Mouse (Mus musculus) inflammation-experienced regulatory T-cells (primary cell): Measurements from ENCODE around the gene Hbq1a. TPM values are rescaled to one million over a fixed set of nuclear protein-coding genes. Genes with fewer than 3 reads are reported as not detected.

Source experiments
- polyA plus RNA-seq, 2 experiments: library from polyadenylated mRNA; unstranded; fragments of 100-300 nt; shearing (Covaris generic); gene quantifications; one replicate each; pipeline ENCODE4 v1.2.1; 2017

Gene Hbq1a
- not detected for polyA plus RNA-seq

DNA sequence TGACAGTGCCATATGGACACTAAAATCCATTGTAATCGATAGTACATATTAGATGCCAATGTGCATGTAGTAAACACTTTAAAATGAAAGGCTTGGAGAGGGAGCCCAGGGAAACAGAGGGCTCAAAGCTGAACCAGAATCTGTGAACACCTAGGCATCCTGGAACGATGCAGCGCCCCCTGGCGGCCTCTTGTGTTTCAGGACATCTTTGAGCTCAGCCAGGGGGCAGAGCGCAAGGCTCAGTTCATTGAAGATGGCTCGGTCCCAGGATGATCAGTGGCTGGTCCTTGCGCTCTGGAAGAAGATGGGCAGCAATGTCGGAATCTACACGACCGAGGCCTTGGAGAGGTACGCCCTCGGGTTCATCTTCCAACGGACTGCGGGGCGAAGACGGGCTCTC lies at the start of gene Hbq1a:
TSS of gene Hbq1a (plus strand) at position 205 of the 400 bp plus-strand sequence.

DNA sequence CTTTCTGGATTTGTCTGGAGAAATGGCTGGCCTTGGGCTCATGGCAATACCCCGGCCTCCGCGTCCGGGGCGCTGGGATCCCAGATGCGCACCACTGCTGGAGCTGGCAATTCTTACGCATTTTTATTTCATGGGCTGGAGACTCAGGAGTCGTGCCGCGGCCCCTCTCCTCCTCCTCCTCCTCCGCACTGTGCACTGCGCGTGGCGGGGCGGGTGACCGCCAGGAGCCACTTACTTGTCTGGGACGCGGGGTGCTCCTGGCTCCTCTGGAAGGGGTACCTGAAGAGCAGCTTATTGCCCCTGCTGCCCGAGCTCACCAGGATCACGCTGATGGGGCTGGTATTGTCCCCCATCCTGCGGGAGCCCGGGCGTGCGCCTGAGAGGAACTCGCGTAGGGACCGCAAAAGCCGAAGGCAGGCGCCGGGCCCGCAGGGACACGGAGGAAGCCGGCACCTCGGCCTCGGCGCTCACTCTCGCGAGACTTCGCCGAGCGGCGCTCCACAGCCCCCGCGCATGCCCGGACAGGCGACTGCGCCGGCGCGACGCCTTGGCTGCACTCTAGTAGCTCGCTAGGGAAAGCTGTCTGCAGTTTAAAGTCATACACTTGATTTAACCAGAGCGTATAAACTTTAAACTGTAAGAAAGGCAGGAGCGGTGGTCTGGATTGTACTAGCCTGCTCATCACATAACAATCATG lies 32.5 kb upstream of the Hbq1a start, which contains the start of gene Nprl3:
TSS of gene Nprl3 (minus strand) at position 520 of the 697 bp plus-strand sequence.

DNA sequence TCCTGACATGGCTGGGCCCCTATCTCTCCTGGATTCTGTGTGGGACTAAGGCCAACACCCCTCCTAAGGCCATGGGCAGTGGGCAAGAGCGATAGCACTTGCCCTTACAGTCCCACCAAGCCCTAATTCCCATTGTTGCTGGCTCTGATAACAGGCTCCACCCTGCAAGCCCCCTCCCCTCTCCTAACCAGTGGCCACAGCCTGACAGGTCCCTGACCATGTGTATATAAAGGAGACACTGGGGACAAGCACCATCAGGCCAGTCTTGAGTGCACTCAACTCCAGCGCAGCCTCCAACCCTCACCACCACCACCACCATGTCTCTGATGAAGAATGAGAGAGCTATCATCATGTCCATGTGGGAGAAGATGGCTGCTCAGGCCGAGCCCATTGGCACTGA lies 23.5 kb upstream of the Hbq1a start, which contains the start of gene Hba-x:
TSS of gene Hba-x (plus strand) at position 54 of the 400 bp plus-strand sequence.

DNA sequence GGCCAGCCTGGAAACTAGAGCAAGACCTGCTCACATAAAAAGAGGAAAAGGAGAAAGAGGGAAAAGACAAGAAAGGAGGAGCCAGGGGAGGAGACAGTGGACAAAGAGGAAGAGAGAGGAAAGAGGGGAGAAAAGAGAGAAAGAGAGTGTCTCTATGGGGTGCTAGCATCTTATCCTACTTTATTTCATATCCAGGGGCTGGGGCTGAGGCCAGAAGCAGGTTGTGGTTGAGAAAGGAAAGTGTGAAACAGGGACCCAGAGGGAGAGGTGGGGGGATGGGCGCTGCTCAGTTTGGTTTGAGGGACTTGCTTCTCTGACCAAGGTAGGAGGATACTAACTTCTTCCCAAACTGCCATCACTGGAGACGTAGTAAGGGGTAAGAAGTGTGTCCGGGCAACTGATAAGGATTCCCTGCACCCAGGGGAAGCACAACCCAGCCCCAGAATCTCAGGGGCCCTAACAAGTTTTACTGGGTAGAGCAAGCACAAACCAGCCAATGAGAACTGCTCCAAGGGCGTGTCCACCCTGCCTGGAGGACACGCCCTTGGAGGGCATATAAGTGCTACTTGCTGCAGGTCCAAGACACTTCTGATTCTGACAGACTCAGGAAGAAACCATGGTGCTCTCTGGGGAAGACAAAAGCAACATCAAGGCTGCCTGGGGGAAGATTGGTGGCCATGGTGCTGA lies 16.6 kb upstream of the Hbq1a start, which contains the start of gene Hba-a1:
TSS of gene Hba-a1 (plus strand) at position 421 of the 687 bp plus-strand sequence.

GRCm38 (mm10) chr11:32286695-32287492 lies 13.0 kb upstream of the Hbq1a start, which contains the start of gene Hbq1b:
Gene Hbq1b, plus strand, starts transcription at chr11:32286965.

DNA sequence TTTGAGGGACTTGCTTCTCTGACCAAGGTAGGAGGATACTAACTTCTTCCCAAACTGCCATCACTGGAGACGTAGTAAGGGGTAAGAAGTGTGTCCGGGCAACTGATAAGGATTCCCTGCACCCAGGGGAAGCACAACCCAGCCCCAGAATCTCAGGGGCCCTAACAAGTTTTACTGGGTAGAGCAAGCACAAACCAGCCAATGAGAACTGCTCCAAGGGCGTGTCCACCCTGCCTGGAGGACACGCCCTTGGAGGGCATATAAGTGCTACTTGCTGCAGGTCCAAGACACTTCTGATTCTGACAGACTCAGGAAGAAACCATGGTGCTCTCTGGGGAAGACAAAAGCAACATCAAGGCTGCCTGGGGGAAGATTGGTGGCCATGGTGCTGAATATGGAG lies 3.7 kb upstream of the Hbq1a start, which contains the start of gene Hba-a2:
TSS of gene Hba-a2 (plus strand) at position 287 of the 400 bp plus-strand sequence.

DNA sequence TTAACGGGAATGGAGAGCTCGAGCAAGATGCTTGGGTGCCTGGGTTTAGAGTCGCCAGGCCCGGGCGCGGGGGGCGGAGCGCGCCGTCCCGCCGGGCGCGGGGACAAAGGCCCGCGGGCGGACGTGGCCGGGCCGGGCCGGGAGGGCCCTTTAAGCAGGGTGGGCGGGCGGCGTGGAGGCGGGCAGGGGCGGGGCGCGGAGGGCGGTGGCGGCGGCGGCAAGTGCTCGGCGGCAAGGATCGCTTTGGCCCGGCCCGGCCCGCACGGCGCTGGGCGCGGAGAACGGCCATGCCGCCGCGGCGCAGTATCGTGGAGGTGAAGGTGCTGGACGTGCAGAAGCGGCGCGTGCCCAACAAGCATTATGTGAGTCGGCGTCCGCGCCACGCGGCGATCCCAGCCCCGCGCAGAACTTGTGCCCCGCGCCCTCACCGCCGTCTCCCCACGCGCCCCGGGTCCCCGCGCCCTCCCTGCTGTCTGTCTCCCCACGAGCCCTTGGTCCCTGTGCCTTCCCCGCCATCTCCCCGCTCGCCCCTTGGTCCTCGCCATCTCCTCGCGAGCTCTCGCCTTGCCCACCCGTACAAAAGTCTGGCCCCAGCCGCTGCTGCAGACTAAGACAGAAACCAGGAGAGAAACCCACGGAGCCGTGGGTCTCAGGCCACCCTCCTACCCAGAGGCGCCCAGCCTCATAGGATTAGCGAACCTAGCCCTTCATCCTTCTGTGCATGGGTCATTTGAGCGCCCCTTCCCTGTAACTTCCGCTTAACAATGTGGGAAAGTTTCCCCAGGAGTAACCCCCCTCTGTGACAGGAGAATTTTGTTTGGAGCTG lies 48.0 kb downstream of the Hbq1a start, which contains the start of gene Sh3pxd2b:
TSS of gene Sh3pxd2b (plus strand) at position 214 of the 826 bp plus-strand sequence.

Other genes with a start within 250 kb of the Hbq1a start
- 10 to 100 TPM; 10.5 to 15.5 TPM for gene Il9r, start 99.8 kb upstream of the Hbq1a start, polyA plus RNA-seq
- 10 to 100 TPM; 34.8 to 35.2 TPM for gene Snrnp25, start 94.7 kb upstream of the Hbq1a start, polyA plus RNA-seq
- 1 to 10 TPM in 1 of 2 experiments, not detected in 1; 1.2 TPM for gene Rhbdf1, start 77.8 kb upstream of the Hbq1a start, polyA plus RNA-seq
- 10 to 100 TPM; 24.2 to 33.4 TPM for gene Mpg, start 73.6 kb upstream of the Hbq1a start, polyA plus RNA-seq
- gene Nprl3, start 32.4 kb upstream of the Hbq1a start, polyA plus RNA-seq, result 10 to 100 TPM; 58.4 to 59.6 TPM
- not detected for gene Hba-x, start 23.7 kb upstream of the Hbq1a start, polyA plus RNA-seq
- gene Hba-a1, start 16.6 kb upstream of the Hbq1a start, polyA plus RNA-seq, result 10 to 100 TPM in 1 of 2 experiments, 1 to 10 TPM in 1; 5.1 to 13.4 TPM
- under 1 TPM in 1 of 2 experiments, not detected in 1; 0.31 TPM for gene Hbq1b, start 13.1 kb upstream of the Hbq1a start, polyA plus RNA-seq
- 10 to 100 TPM in 1 of 2 experiments, 1 to 10 TPM in 1; 7.1 to 35.9 TPM for gene Hba-a2, start 3.6 kb upstream of the Hbq1a start, polyA plus RNA-seq
- gene Sh3pxd2b, start 47.8 kb downstream of the Hbq1a start, polyA plus RNA-seq, result 1 to 10 TPM in 1 of 2 experiments, under 1 TPM in 1; 0.23 to 1.9 TPM
- gene Ubtd2, start 155.3 kb downstream of the Hbq1a start, polyA plus RNA-seq, result 1 to 10 TPM; 7.7 to 8.0 TPM
- 1 to 10 TPM; 2.0 to 4.6 TPM for gene Efcab9, start 232.0 kb downstream of the Hbq1a start, polyA plus RNA-seq
- gene Stk10, start 233.2 kb downstream of the Hbq1a start, polyA plus RNA-seq, result 100 to 1,000 TPM; 238 to 282 TPM